Mouse (Mus musculus) testis, adult 2 months (tissue): ENCODE results near the gene Olfr435.

Source experiments
- CTCF ChIP-seq: fragments of 200-500 bp; IDR thresholded peaks from 2 replicates; pipeline ENCODE4 v1.5.1; 2012; ENCODE audit warnings: low read depth, mild to moderate bottlenecking, inconsistent platforms, low read length, moderate library complexity; ENCODE audit not compliant: control insufficient read depth, insufficient read depth, insufficient replicate concordance
- POLR2A ChIP-seq: fragments of 200-500 bp; IDR thresholded peaks from 2 replicates; pipeline ENCODE4 v1.6.1; 2012; ENCODE audit warnings: low read depth, mild to moderate bottlenecking, inconsistent platforms, low read length, moderate library complexity; ENCODE audit not compliant: control insufficient read depth

DNA sequence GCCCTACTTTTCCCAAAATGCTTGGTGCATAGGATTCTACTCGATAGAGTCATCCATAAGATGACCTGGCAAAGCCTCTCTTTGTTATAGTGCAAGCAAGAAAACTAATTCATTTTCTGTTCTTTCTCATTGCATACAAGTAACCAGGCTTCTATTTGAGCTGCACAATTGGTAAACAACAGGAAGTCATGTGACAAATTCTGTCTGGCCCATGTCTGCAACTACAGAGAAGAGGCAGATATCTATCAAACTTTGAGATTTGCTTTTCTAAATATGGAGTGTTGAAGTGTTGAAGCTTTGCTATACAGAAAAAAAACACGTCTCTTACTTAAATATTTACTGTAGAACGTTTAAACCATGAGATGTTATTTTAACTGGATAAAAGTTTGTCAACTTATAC is 1.1 kb downstream of the Olfr435 start:
- TF ChIP-seq CTCF (no peak), POLR2A (no peak)
